Mouse (Mus musculus): ENCODE measurements at regions not wholly inside any gene's neighbourhood (a gene's known extent, or its start where the extent isn't known, plus 50 kb on each side); places are given as distances from the start of the nearest gene placed in this dataset.
A peak's percentile ranks its signal among the peaks of the same experiment; 100 is the strongest.
"Not testable (repeated sequence)": the region's sequence is repeated elsewhere in the genome, so short reads cannot be mapped to it uniquely, and the experiment has no call there.

DNA sequence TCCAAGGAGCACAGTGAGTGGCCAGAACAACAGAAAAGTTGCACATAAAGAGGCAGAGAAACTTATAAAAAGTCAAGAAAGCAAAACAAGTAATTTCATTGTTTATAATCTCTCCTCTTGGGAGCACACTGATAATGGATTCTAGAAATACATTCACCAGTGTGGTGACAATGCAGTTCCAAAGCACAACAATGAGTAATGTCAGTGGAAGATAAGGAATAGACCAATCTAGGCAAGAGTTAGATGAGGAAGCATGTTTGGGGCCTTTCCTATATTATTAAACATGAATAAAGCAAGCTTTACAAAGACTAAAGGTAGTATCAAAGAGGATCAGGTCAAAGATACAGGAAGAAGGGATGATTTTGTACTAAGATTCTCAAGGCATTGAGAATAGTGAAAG is 408.9 kb upstream of the N6amt1 start:
- no peak for DNase-seq (ENCODE audit: low spot score in 2 of 2)

DNA sequence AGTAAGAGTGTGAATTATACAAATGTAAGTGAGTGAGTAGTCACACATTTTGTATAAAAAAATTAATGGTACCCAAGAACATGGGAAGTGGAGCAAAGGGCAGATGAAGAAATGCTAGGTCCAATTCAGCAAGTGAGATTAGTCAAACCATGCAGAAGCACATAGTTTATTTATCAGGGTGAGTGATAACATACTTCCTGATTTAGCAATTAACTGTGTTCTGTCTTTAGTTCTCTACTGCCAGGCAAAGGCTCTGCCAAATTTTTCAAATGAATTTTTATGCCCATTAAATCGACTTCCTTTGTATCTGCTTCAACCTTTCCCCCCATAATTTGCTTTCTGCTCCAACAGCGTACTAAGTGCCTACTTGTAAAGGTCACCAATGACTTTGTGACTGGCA is 419.0 kb upstream of the N6amt1 start:
- DNase-seq (ENCODE audit: low spot score in 2 of 2) = peak in 1 of 2 experiments; percentile 19

DNA sequence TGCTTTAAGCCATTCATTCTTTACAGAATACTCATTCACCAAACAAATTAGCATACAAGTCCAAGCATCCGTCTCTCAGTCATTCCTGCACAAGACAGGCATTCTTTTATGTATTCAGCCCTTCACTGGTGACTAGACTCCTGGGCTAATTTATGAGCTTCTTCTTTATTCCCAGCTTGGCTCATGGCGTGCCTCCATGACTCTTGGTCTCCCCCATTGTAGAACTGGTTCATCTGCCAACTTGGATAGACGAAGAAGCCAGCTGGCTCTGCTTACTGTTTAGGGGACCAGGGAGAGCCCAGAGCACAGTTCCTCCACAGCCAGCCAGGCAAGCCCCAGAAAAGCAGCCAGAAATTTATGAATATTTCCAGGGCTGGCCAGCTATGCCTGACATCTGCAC is 421.2 kb upstream of the N6amt1 start:
- peak; percentile 28 to 79 for DNase-seq (ENCODE audit: low spot score in 2 of 2)

DNA sequence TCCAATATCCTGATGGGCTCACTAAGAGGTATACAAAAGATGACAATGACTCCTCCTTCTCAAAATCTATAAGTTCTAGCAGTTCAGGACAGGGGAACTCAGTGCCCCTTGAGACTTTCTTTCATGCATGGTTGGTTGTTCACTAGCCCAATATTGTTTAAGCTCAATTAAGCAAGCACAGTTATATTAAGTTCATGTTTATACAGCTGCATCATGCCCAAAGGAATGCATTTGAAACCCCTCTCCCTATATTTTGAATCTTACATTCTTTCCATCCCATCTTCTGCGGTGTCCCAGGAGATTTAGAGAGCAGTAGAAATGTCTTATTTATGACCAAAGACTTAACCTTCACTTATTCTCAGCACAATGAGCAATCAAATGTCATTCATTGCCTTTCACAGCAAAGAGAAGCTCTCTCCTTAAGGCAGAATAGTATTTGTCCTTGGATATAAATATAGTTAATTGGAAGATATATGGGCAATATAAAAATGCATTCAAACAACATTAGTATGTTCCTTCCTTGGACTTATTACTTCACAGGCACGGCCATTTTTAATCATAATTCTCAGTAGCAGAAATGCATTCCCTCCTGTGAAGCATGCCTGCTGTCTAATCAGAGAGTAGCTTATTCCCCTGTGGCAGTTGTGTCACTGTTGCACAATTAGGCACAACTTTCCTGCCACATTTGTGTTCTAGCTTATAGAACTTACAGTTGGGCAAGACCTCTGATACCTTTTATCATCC is 455.8 kb upstream of the N6amt1 start:
- no peak for DNase-seq (ENCODE audit: low spot score in 2 of 2)

DNA sequence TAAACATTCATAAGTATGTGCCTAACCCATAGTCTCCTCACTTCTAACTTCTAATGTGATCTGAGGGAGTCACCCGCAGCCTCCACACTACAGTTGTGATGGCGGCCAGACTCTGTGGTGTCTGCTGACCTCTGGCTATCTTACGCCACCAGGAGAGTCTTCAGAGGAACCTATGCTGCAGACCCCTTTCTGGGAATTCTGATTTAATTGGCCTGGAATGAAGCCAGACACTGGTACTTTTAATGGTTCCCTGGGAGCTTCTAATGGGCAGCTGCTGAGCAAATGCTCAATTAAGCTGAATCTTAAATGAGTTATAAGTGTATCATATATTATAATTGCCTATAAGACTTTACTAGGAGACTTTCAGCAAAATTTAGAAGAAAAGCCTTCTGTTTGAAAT is 459.0 kb upstream of the N6amt1 start:
- DNase-seq (ENCODE audit: low spot score in 2 of 2) = no peak

DNA sequence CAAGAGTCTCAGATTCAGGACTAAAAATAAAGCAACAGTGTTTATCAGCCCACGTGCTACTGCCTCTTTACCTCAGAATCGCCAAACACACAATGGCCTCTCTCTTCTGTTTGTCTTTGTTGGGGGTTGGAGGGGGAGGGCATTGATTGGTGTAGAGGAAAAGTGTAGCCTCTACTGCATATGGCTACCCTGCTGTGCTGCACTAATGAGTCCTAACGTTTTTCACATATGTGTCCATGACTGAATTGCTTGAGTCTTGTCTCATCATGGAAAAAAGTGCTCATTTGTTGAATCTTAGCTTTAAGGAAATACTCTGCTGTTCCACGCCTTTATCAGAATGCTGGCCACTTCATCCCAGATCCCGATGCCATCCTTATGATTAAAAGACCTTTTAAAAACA is 459.7 kb upstream of the N6amt1 start:
- no peak for DNase-seq (ENCODE audit: low spot score in 2 of 2)

DNA sequence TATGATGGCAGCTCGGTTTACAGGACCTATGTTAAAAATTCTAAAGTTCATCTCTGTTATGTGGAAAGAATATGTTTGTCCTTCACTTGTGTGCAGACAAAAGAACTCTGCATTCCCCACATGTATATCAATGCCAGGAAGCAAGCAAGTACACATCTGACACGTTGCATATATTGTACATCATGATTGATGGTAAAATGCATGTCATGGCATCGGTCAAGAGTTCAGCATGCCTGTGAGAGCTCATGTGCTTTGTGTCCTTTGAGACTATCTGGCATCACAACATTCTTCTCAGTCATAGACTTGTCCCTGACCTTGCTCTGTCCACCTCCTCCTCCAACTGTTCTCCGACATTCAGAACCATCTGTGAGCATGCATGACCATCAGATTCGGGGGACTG is 465.6 kb upstream of the N6amt1 start:
- DNase-seq (ENCODE audit: low spot score in 2 of 2) = no peak

DNA sequence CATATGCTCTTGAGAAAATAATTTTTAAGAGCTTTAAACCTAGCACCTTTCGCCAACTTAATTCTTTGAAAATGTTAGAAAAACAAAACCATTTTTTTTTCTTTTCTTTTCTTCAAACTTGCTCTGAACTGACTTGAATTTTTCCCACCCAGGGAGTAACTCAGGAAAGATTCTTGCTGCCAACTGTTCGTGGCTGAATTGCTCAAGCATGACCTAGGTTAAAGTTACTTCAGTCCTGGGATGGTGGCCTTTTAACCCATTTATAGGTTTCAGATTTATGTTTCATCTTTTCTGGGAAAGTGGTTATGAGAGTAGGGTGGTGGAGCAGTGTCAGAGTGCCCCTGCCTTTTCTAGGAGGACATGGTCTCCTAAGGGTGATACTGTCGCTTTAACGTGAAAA is 466.4 kb upstream of the N6amt1 start:
- DNase-seq (ENCODE audit: low spot score in 2 of 2) = no peak

DNA sequence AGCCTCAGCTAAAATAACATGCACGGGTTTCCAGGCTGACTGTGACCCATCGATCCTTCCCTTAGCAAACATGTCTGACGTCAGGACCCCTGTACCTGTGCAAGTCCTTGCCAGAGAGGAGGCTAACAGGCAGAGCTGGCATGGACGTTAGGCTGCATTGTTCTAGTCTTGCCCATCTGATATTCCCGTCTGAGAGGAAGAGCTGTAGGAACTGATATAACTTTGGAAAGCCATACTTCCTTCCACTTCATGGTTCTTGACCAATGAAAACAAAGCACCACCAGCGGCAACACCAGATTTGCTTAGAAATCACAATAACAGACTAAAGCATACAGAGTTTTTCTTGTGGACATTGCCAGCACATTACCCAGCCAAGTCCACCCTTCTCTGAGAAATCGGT is 470.1 kb upstream of the N6amt1 start:
- DNase-seq (ENCODE audit: low spot score in 2 of 2) = no peak

DNA sequence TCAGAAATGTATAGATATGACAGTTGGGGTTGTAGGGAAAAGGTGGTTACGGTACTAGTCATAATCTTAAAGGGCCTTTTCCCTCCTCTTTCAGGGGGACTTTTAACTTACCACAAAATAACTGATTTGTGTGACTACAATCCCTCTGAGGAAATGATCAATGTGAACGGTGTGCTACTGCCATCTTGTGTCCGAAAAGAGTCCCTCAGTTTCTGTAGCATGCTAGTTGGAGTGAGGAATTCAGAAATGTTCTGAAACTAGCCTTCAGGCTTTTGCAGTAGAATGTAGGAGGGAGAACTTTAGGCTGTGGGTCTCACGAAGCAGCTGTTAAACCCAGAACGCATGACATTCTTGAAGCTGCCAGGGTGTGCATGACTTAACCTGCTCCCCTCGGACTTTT is 471.5 kb upstream of the N6amt1 start:
- DNase-seq (ENCODE audit: low spot score in 2 of 2) = peak; percentile 55 to 71

DNA sequence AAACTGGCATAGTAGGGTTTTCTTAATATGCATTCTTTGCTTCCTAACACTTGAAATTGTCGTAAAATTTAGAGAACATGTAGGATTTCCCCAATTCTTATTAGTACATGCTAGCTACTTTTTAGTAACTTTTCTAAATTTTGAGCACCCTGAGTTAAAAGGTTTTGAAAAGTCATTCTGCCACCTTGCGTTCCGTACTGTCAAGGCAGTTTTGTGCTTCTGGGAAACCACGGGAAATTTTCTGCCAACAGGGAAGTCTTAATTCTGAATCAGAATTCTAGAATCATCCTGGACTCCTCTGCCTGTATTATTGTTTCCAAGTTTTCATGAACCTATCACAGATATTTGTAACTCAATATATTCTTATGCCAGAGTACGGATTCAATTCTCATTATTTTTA is 472.4 kb upstream of the N6amt1 start:
- no peak for DNase-seq (ENCODE audit: low spot score in 2 of 2)

DNA sequence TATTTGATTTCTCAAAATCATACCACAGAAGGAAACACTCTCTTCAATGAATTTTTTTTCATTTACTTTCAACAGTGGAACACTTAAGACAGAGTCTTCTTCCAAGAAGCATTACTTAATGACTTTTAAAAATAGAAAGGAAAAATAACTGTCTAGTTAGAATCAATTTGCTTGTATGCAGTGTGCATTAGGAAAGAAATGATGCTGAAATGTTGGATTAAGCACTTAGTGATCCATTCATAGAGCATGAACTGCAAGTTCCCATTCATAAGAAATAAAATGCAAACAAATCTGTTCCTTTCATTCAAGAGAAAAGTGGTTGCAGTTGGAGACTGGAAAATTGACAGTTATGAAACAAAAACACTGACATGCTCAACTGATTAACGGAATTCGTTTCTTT is 493.2 kb upstream of the N6amt1 start:
- no peak for DNase-seq (ENCODE audit: low spot score in 2 of 2)

DNA sequence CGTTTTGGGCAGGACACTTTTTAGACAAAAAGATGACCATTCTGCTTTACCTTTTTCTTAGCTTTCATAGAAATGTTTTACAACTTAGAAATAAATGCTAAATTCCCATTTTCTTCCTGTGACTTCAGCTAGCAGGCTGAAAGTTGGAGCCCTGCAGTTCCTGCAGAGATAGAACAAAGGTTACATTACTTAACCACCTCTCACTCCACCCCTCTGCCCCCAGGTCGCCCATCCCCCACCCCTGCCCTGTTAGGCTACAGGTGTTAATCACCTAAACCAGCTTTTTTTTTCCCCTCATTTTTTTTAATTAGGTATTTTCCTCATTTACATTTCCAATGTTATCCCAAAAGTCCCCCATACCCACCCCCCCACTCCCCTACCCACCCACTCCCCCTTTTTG is 498.1 kb upstream of the N6amt1 start:
- DNase-seq (ENCODE audit: low spot score in 2 of 2) = no peak

DNA sequence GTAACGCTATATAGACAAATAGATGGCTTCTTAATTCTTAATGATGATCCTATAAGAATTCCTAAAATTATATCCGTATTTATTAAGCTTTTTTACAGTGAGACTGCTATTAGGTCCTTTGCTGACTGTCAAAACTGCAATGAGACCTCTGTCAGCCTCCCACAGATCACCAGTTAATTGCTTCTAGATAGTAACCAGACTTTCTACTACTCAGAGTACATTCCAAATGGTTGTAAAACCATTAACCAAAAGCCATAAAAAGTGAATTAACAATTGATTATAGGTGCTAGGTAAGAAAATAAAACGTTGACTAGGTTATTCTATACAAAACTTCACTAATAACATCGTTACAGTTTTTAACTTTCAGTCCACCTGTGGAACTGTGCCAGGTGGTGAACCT is 498.7 kb upstream of the N6amt1 start:
- no peak for DNase-seq (ENCODE audit: low spot score in 2 of 2)

DNA sequence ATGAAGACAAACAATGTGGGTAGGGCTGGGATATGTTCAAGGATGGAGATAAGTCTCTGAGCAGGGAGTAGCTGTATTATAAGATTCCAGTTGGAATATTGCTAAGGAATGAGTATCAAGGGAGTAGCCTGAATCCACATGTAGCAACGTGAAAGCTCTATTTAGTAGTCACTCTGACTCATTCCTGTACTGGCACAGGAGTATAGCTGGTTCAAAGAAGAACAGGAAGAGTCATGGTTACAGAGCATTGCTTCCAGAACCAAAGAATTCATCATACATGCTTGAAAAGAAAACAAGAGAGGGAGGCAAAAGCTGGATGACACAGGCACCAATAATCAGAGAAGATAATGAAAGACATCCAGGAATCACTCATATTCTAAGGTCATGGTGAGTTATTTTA is 500.6 kb upstream of the N6amt1 start:
- no peak for DNase-seq (ENCODE audit: low spot score in 2 of 2)

DNA sequence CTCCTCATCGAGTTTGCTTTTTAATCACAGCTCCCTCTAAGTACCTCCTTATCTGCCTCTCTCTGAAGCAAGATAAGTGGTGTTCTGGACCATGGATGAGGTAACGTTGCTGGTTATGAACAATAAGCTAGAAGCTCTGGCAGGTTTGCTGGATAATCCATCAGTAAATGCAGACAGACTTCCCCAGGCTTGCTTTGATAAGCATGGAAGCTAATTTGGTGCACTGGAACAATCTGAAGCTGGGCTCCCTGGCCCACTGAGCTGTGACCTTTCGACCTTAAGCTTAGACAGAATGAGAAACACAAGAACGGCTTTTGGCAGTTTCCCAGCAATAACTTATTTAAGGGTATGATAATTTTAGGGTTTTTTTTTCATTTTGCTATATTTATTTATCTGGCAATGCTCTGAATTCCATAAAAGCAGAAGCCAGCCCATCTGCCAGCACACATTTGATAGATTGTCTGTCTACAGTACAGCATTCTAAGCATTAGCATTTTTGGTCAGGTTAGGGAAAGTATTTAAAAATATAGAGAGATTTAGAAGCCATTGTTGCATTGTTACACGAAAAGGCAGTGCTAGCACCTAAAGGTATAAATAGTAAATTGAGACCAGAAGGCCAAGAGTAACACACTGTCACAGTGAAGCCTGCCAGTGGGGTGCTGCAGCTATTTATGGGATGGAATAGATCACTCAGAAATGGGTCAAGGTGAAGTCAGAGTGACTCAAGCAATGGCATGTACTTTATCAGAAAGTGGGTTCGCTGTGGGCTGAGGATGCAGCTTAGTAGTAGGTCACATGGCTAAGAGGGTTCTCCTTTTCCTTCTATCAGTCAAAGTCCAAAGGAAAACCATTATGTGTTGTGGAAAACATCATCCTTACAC is 515.3 kb upstream of the N6amt1 start:
- DNase-seq (ENCODE audit: low spot score in 2 of 2) = peak; percentile 45 to 63

DNA sequence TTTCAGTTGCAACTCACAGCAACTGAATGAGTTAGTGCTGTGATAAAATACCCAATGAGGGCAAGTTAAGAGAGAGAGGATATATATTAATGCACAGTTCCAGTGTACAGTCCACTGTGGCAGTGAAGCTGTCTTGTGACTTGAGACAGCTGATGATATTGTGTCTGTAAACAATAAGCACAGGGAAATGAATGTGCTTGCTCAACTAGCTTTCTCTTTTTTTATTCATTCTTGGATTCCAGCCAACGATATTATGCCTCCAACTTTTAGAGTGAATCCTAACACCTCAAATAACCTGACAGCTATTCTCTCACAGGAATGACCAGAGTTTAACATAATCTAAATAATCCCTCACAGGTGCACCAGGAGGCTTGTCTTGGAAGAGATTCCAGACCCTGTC is 526.3 kb upstream of the N6amt1 start:
- no peak for DNase-seq (ENCODE audit: low spot score in 2 of 2)

DNA sequence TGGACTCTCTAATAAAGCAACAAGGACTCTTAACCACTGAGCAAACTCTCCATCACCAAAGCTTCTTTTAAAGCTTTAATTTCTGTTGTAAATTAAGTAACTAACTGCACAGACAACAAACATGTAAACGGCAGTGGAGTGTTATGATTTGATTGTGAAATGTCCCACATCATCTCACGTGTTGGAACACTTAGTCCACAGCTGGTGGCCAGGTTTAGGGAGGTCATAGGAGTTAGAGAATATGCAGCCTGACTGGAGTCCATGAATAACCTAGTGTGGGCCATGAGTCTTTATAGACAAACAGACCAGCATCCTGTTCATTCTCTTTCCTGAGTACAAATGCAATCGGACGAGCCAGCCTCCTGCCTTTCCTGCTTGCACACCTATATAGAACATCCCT is 527.3 kb upstream of the N6amt1 start:
- no peak for DNase-seq (ENCODE audit: low spot score in 2 of 2)

DNA sequence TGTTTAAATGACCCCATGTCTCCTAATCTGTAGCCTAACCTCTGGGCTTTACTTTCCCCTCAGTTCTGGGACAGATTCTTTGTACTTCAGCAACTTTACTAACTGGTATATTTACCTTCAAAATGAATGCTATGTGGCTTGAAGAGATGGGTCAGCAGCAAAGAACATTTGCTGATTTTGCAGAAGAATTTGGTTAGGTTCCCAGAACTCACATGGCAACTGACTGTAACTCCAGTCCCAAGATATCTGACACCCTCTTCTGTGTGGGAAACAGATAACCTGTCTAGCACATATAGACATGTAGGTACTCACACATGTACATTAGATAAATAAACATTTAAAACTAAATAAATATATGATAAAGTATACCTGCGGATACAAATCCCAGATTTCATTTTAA is 530.5 kb upstream of the N6amt1 start:
- no peak for DNase-seq (ENCODE audit: low spot score in 2 of 2)

DNA sequence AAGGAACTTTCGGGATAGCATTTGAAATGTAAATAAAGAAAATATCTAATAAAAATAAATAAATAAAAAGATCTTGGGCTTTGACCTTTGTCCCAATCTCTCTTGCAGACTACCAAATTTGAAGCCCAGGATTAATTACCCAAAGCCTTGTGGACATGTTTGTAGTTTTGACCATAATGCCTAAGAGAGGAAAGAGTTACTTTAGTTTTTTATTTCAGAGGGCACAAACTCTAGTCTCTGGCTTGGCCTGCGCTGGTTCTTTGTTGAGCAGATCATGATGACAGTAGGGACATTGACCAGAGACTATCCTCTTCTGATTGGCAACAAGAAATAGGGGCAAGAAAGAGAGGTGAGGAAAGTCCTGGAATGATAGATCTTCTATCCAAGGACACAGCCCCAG is 532.4 kb upstream of the N6amt1 start:
- DNase-seq (ENCODE audit: low spot score in 2 of 2) = no peak

DNA sequence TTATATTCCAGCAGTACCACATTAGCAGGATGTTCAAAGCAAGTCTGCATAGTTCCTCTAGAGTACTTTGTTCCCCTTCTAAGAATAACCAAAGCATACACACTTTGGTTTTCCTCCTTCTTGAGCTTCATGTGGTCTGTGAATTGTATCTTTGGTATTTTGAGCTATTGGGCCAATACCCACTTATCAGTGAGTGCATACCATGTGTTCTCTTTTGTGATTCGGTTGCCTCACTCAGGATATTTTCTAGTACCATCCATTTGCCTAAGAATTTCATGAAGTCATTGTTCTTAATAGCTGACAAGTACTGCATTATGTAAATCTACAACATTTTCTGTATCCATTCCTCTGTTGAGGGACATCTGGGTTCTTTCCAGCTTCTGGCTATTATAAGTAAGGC is 535.3 kb upstream of the N6amt1 start:
- DNase-seq (ENCODE audit: low spot score in 2 of 2) = not testable (repeated sequence)

DNA sequence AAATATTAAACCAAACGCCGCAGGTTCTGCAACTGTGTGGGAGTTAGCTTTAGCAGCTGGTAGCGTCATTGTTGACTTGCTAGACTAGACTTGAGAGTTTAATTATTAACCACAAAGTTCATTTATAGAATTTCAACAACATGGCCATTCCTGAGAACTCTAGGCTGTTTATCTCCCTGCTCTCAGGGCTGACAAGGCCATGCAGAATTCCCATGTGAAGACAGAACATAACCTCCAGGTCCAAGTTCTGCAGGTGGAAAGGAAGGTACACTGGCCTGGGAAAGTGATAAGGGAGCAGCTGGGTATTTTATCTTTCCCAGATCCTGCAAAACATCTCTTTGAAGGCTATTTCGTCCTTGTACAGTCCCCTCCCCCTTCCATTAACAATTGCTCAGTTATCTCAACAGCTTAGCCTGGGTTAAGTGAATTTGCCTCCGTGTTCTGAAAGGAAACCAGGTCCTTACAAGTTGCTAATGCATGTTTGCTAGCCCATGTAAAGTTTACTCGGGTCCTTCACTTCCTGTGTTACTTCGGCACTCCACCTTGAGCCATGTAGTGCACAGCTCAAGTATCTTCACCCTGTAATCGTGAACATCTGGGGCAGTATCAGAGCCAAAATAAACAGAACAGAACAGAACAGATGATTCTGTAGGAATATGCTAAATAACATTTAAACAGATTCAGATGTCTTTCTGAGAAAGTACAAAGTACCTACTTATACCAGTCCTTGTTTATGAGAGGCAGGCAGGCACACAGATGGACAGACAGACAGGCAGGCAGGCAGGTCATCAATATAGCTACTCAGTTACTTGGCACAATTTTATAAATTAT is 537.0 kb upstream of the N6amt1 start:
- DNase-seq (ENCODE audit: low spot score in 2 of 2) = peak in 1 of 2 experiments; percentile 18
